Mouse (Mus musculus): ENCODE measurements around the gene Mamdc4. TPM values are rescaled to one million over a fixed set of nuclear protein-coding genes. Genes with fewer than 3 reads are reported as not detected.
A peak's percentile ranks its signal among the peaks of the same experiment; 100 is the strongest.

Mamdc4 gene
- 1.1 and 9.7 TPM in 2 replicates for polyA plus RNA-seq (2011; ENCODE audit: insufficient read depth, insufficient read length, low replicate concordance, missing spikeins)

GRCm38 (mm10) chr2:25574579-25575431, at the start of gene Mamdc4, which contains the start of gene Phpt1:
Gene Mamdc4, minus strand, starts transcription at chr2:25574845.
Gene Phpt1, minus strand, starts transcription at chr2:25575224.
- peak; percentile 59; the same call in 1 of the 2 replicates for TF ChIP-seq POLR2A (IDR thresholded peaks at IDR 0.05; ENCODE audit: borderline replicate concordance, control insufficient read depth, low read depth, low read length)
- no peak for TF ChIP-seq CTCF (IDR thresholded peaks at IDR 0.05; ENCODE audit: control insufficient read depth, insufficient read depth, low read length)
- WGBS, result under 1% methylated on average over 41 of the region's 45 CpGs
- Histone ChIP-seq H3K4me3 (replicated peaks; ENCODE audit: control insufficient read depth, low read depth, low read length) (peak within 1 kb of the TSS; percentile 83), H3K4me1 (ENCODE audit: control insufficient read depth, insufficient read depth, low read length) (peaks cover 4% of the 10 kb centered on the region), H3K27ac (ENCODE audit: control insufficient read depth, insufficient read depth, low read depth, low read length, poor library complexity) (peak within 1 kb of the TSS; percentile 46)

- Histone ChIP-seq H3K27ac (ENCODE audit: control insufficient read depth, insufficient read depth, low read depth, low read length, poor library complexity) (peak within 1 kb of the TSS; percentile 21; the same call in 1 of the 2 replicates), H3K4me1 (ENCODE audit: control insufficient read depth, insufficient read depth, low read length) (no peaks in the 10 kb centered on the region; the same call in 1 of the 2 replicates), H3K4me3 (replicated peaks; ENCODE audit: control insufficient read depth, low read depth, low read length) (peak within 1 kb of the TSS; percentile 64)
- TF ChIP-seq CTCF (IDR thresholded peaks at IDR 0.05; ENCODE audit: control insufficient read depth, insufficient read depth, low read length) (peak; percentile 57; the same call in 1 of the 2 replicates), POLR2A (IDR thresholded peaks at IDR 0.05; ENCODE audit: borderline replicate concordance, control insufficient read depth, low read depth, low read length) (peak; percentile 33; the same call in 1 of the 2 replicates)
- WGBS, result 8% methylated on average over 34 of the region's 34 CpGs
Observed at GRCm38 (mm10) chr2:25621229-25622200, 46.9 kb upstream of the Mamdc4 start, which contains the start of gene Tmem141. Gene Tmem141, minus strand, starts transcription at chr2:25622005.

- H3K4me1 ChIP-seq (ENCODE audit: control insufficient read depth, insufficient read depth, low read length), result no peaks in the 10 kb centered on the region; the same call in 1 of the 2 replicates
- no peak for TF ChIP-seq CTCF (IDR thresholded peaks at IDR 0.05; ENCODE audit: control insufficient read depth, insufficient read depth, low read length)
- no peak for TF ChIP-seq POLR2A (IDR thresholded peaks at IDR 0.05; ENCODE audit: borderline replicate concordance, control insufficient read depth, low read depth, low read length)
- 38% methylated on average over 4 of the region's 4 CpGs for WGBS
- H3K4me3 ChIP-seq (replicated peaks; ENCODE audit: control insufficient read depth, low read depth, low read length), result no peak overlapping the region
- H3K27ac ChIP-seq (ENCODE audit: control insufficient read depth, insufficient read depth, low read depth, low read length, poor library complexity), result no peak overlapping the region
Observed at GRCm38 (mm10) chr2:25620852-25621228, 46.2 kb upstream of the Mamdc4 start.

GRCm38 (mm10) chr2:25620386-25620785, 45.7 kb upstream of the Mamdc4 start:
- no peak overlapping the region for H3K4me3 ChIP-seq (replicated peaks; ENCODE audit: control insufficient read depth, low read depth, low read length)
- H3K4me1 ChIP-seq (ENCODE audit: control insufficient read depth, insufficient read depth, low read length), result no peaks in the 10 kb centered on the region; the same call in 1 of the 2 replicates
- H3K27ac ChIP-seq (ENCODE audit: control insufficient read depth, insufficient read depth, low read depth, low read length, poor library complexity), result no peak overlapping the region
- TF ChIP-seq POLR2A (IDR thresholded peaks at IDR 0.05; ENCODE audit: borderline replicate concordance, control insufficient read depth, low read depth, low read length) (no peak), CTCF (IDR thresholded peaks at IDR 0.05; ENCODE audit: control insufficient read depth, insufficient read depth, low read length) (no peak)
- WGBS, result 28% methylated on average over 6 of the region's 6 CpGs

DNA sequence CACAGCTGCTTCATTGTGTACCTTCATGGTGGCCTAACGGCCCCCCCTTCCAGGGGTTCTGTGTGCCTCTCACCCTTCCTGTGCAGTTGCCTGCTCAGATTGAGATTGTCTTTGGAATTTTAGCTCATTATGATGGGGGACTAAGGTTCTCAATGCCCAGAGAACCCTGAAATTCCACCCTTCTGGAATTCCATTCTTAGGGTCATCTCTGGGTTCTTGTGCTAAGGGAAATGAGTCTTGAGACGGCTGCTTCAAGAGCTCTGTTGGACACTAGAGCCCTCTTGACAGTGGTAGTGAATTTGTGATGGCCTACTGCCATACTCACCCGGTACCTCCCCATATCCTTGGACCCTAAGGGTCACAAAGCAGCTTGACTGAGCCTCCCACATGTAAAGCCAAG, 42.9 kb upstream of the Mamdc4 start, which contains the start of gene Ccdc183:
Ccdc183 (minus strand) TSS at position 101 of the 400 bp plus-strand sequence.
- 65% methylated on average over 3 of the region's 3 CpGs for WGBS

GRCm38 (mm10) chr2:25616398-25616797, 41.8 kb upstream of the Mamdc4 start:
- TF ChIP-seq POLR2A (IDR thresholded peaks at IDR 0.05; ENCODE audit: borderline replicate concordance, control insufficient read depth, low read depth, low read length) (no peak), CTCF (IDR thresholded peaks at IDR 0.05; ENCODE audit: control insufficient read depth, insufficient read depth, low read length) (no peak)

More for the DNA sequence above, 42.9 kb upstream of the Mamdc4 start, which contains the start of gene Ccdc183:
- Histone ChIP-seq H3K4me3 (replicated peaks; ENCODE audit: control insufficient read depth, low read depth, low read length) (no peak within 1 kb of the TSS), H3K27ac (ENCODE audit: control insufficient read depth, insufficient read depth, low read depth, low read length, poor library complexity) (no peak within 1 kb of the TSS), H3K4me1 (ENCODE audit: control insufficient read depth, insufficient read depth, low read length) (no peaks in the 10 kb centered on the region; the same call in 1 of the 2 replicates)
- TF ChIP-seq POLR2A (IDR thresholded peaks at IDR 0.05; ENCODE audit: borderline replicate concordance, control insufficient read depth, low read depth, low read length) (no peak), CTCF (IDR thresholded peaks at IDR 0.05; ENCODE audit: control insufficient read depth, insufficient read depth, low read length) (no peak)

GRCm38 (mm10) chr2:25608671-25609070, 34.0 kb upstream of the Mamdc4 start:
- 46% methylated on average over 10 of the region's 10 CpGs for WGBS
- no peak for TF ChIP-seq CTCF (IDR thresholded peaks at IDR 0.05; ENCODE audit: control insufficient read depth, insufficient read depth, low read length)
- no peak for TF ChIP-seq POLR2A (IDR thresholded peaks at IDR 0.05; ENCODE audit: borderline replicate concordance, control insufficient read depth, low read depth, low read length)
- no peak overlapping the region for H3K4me3 ChIP-seq (replicated peaks; ENCODE audit: control insufficient read depth, low read depth, low read length)
- H3K27ac ChIP-seq (ENCODE audit: control insufficient read depth, insufficient read depth, low read depth, low read length, poor library complexity), result no peak overlapping the region
- H3K4me1 ChIP-seq (ENCODE audit: control insufficient read depth, insufficient read depth, low read length), result no peaks in the 10 kb centered on the region

More at GRCm38 (mm10) chr2:25616398-25616797, 41.8 kb upstream of the Mamdc4 start:
- Histone ChIP-seq H3K4me1 (ENCODE audit: control insufficient read depth, insufficient read depth, low read length) (no peaks in the 10 kb centered on the region), H3K27ac (ENCODE audit: control insufficient read depth, insufficient read depth, low read depth, low read length, poor library complexity) (no peak overlapping the region), H3K4me3 (replicated peaks; ENCODE audit: control insufficient read depth, low read depth, low read length) (no peak overlapping the region)
- WGBS, result 26% methylated on average over 22 of the region's 22 CpGs
